Mouse (Mus musculus): ENCODE results near the gene Myom1.

DNA sequence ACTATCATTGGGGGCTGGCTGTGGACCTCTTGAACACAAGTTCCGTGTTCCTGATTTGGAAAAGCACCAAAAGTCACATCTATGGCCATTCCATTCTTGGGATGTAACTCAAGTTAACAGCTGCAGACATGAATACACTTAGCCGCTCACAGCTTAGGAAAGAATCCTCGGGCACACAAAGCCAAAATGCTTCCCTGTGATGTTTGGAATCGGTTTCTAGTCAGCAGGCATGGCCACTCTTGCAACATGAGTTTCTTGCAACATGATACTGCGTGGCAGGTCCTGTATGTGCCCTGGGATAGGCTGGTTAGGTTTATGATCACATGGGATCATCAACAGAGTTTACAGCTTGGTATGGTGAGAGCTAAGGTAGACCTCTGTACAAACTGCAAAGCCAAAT is 91.4 kb downstream of the Myom1 start:
- TF ChIP-seq CTCF (IDR thresholded peaks at IDR 0.05; ENCODE audit: borderline replicate concordance, insufficient read depth, low read depth, low read length): no peak
- TF ChIP-seq POLR2A (IDR thresholded peaks at IDR 0.05; ENCODE audit: borderline replicate concordance, insufficient read depth, low read length): no peak

All from cerebellum, adult 2 months (tissue).